Mouse (Mus musculus) neural tube, embryonic 12.5 days (tissue): ENCODE measurements around the gene Wasf3. TPM values are rescaled to one million over a fixed set of nuclear protein-coding genes. Genes with fewer than 3 reads are reported as not detected.
"Not testable (repeated sequence)": the region's sequence is repeated elsewhere in the genome, so short reads cannot be mapped to it uniquely, and the experiment has no call there.

Experiments used
- ATAC-seq: fragments of 200-750 bp; cut with Nextera tagmentation; 2 replicates; pipeline ENCODE4 v1.8.0; 2017; ENCODE audit warnings: low read depth, mild to moderate bottlenecking, moderate TSS enrichment, moderate library complexity; ENCODE audit not compliant: low FRiP score
- H3K27ac ChIP-seq: fragments of 300-500 bp; sonication (generic); 2 replicates; pipeline ENCODE4 v1.5.1; 2016
- H3K27me3 ChIP-seq: fragments of 300-500 bp; sonication (generic); replicated peaks from 2 replicates; pipeline ENCODE4 v1.6.1; 2016; ENCODE audit warnings: mild to moderate bottlenecking
- H3K36me3 ChIP-seq: fragments of 300-500 bp; sonication (generic); 2 replicates; pipeline ENCODE4 v1.6.1; 2016; ENCODE audit warnings: mild to moderate bottlenecking
- H3K4me1 ChIP-seq: fragments of 300-500 bp; sonication (generic); 2 replicates; pipeline ENCODE4 v1.6.1; 2016
- H3K4me2 ChIP-seq: fragments of 300-500 bp; sonication (generic); replicated peaks from 2 replicates; pipeline ENCODE4 v1.6.1; 2016; ENCODE audit warnings: mild to moderate bottlenecking
- H3K4me3 ChIP-seq: fragments of 300-500 bp; sonication (generic); 2 replicates; pipeline ENCODE4 v1.5.1; 2016
- H3K9ac ChIP-seq: fragments of 300-500 bp; sonication (generic); 2 replicates; pipeline ENCODE4 v1.6.1; 2016; ENCODE audit warnings: mild to moderate bottlenecking
- H3K9me3 ChIP-seq: fragments of 300-500 bp; sonication (generic); 2 replicates; pipeline ENCODE4 v1.6.1; 2016; ENCODE audit warnings: mild to moderate bottlenecking
- WGBS: fragments of 180-500 bp; shearing (Covaris S2); methylation state at CpG from one replicate; pipeline ENCODE4 v1.1.7; 2016; 5-methylcytosine and 5-hydroxymethylcytosine counted together
- polyA plus RNA-seq: library from polyadenylated mRNA; unstranded; fragments of >200 nt; fragmentation: Nextera tagmentation; extraction: Ambion mirVana; gene quantifications from 2 replicates; pipeline ENCODE4 v1.2.1, GENCODE M21; 2016

The Wasf3 gene
- polyA plus RNA-seq, 1 experiment from 2014 or later = 10.9 TPM

- Histone ChIP-seq H3K27ac (no peak overlapping the region), H3K4me2 (no peak overlapping the region), H3K27me3 (no peaks in the 10 kb centered on the region), H3K36me3 (no peaks in the 10 kb centered on the region), H3K4me1 (peaks cover 2% of the 10 kb centered on the region; the same call in 1 of the 2 replicates), H3K4me3 (no peak overlapping the region), H3K9ac (no peak overlapping the region), H3K9me3 (no peaks in the 10 kb centered on the region)
- WGBS = 92% methylated on average over 8 of the region's 8 CpGs
- ATAC-seq = no peak
These were observed 14.0 kb upstream of the Wasf3 start for GRCm38 (mm10) chr5:146370794-146371193.

DNA sequence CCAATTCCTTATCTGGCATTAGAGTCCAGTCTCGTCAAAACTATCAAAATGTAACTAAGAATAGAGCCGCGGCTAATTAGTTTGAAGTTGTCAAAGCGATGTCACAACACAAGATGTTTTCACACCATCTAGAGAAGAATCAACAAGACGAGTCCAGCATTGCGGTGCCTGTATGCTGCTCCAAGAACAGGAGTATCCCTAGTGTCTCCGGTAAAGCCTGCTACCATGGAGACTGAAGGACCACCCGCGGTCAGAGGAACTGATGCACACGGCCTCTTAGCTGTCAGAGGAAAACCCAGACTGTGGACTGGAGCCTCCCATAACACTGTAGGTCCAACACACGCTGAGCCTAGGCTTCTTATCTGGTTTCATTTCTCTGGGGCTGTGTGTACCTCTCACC, 11.5 kb upstream of the Wasf3 start:
- no peaks in the 10 kb centered on the region for H3K36me3 ChIP-seq
- H3K4me2 ChIP-seq = no peak overlapping the region
- H3K4me1 ChIP-seq = peaks cover 2% of the 10 kb centered on the region; the same call in 1 of the 2 replicates
- 0 out of 2 replicates have a peak, but pooled peaks cover 4% of the 10 kb centered on the region for H3K9me3 ChIP-seq
- H3K27me3 ChIP-seq = no peaks in the 10 kb centered on the region
- H3K27ac ChIP-seq = no peak overlapping the region
- no peak overlapping the region for H3K9ac ChIP-seq
- H3K4me3 ChIP-seq = no peak overlapping the region
- no peak for ATAC-seq
- WGBS = 84% methylated on average over 11 of the region's 11 CpGs

- Histone ChIP-seq H3K9ac (no peak overlapping the region), H3K27me3 (no peaks in the 10 kb centered on the region), H3K4me2 (no peak overlapping the region), H3K9me3 (0 out of 2 replicates have a peak, but pooled peaks cover 4% of the 10 kb centered on the region), H3K4me3 (no peak overlapping the region), H3K27ac (no peak overlapping the region), H3K4me1 (no peaks in the 10 kb centered on the region), H3K36me3 (no peaks in the 10 kb centered on the region)
- 86% methylated on average over 4 of the region's 4 CpGs for WGBS
- ATAC-seq = no peak
These were observed 8.2 kb upstream of the Wasf3 start for GRCm38 (mm10) chr5:146376601-146377000.

GRCm38 (mm10) chr5:146380041-146380440, 4.7 kb upstream of the Wasf3 start:
- Histone ChIP-seq H3K9me3 (0 out of 2 replicates have a peak, but pooled peaks cover 4% of the 10 kb centered on the region), H3K4me1 (no peaks in the 10 kb centered on the region), H3K9ac (no peak overlapping the region), H3K36me3 (no peaks in the 10 kb centered on the region), H3K4me2 (no peak overlapping the region), H3K27me3 (no peaks in the 10 kb centered on the region), H3K4me3 (no peak overlapping the region), H3K27ac (no peak overlapping the region)
- 82% methylated on average over 8 of the region's 8 CpGs for WGBS
- no peak for ATAC-seq

- H3K27me3 ChIP-seq = no peaks in the 10 kb centered on the region
- H3K9ac ChIP-seq = no peak overlapping the region
- no peak for ATAC-seq
- H3K27ac ChIP-seq = no peak overlapping the region
- no peak overlapping the region for H3K4me2 ChIP-seq
- peaks cover 6% of the 10 kb centered on the region for H3K4me1 ChIP-seq
- WGBS = 75% methylated on average over 3 of the region's 3 CpGs
- peaks cover 4% of the 10 kb centered on the region for H3K36me3 ChIP-seq
- H3K4me3 ChIP-seq = no peak overlapping the region
- no peaks in the 10 kb centered on the region for H3K9me3 ChIP-seq
These were observed 2.5 kb upstream of the Wasf3 start for GRCm38 (mm10) chr5:146382268-146382667.

DNA sequence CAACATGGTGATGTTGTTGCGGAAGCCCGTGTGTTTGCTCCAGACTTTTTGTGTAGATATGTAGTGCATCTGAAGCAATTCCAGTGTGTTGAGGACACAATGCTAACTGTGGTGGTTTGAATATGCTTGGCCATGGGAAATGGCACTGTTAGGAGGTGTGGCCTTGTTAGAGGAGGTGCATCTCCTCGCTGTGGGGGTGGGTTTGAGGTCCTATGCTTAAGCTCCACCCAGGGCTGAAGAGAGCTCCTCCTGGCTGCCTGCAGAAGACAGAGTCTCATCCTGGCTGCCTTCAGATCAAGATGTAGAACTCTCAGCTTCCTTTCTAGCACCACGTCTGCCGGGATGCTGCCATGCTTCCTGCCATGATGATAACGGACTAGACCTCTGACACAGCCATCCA, 1.4 kb upstream of the Wasf3 start:
- no peak overlapping the region for H3K27ac ChIP-seq
- no peaks in the 10 kb centered on the region for H3K27me3 ChIP-seq
- WGBS = 69% methylated on average over 6 of the region's 6 CpGs
- H3K9me3 ChIP-seq = no peaks in the 10 kb centered on the region
- no peak overlapping the region for H3K4me2 ChIP-seq
- H3K4me3 ChIP-seq = no peak overlapping the region
- no peak for ATAC-seq
- H3K4me1 ChIP-seq = peaks cover 6% of the 10 kb centered on the region
- peaks cover 6% of the 10 kb centered on the region for H3K36me3 ChIP-seq
- no peak overlapping the region for H3K9ac ChIP-seq

GRCm38 (mm10) chr5:146385989-146386388, 1.2 kb downstream of the Wasf3 start:
- whole genome bisulfite sequencing = 4% methylated on average over 13 of the region's 13 CpGs
- Histone ChIP-seq H3K27ac (no peak overlapping the region), H3K27me3 (no peaks in the 10 kb centered on the region)

GRCm38 (mm10) chr5:146386906-146387305, 2.1 kb downstream of the Wasf3 start:
- Histone ChIP-seq H3K27me3 (no peaks in the 10 kb centered on the region), H3K4me1 (peaks cover 6% of the 10 kb centered on the region), H3K4me2 (no peak overlapping the region), H3K27ac (no peak overlapping the region), H3K36me3 (peaks cover 6% of the 10 kb centered on the region), H3K9me3 (no peaks in the 10 kb centered on the region), H3K9ac (no peak overlapping the region), H3K4me3 (0 out of 2 replicates have a peak overlapping the region, but pooled peaks have one; percentile 3)
- no peak for ATAC-seq
- WGBS = 96% methylated on average over 4 of the region's 4 CpGs

More at GRCm38 (mm10) chr5:146385989-146386388, 1.2 kb downstream of the Wasf3 start:
- H3K9ac ChIP-seq = peak overlapping the region; percentile 46
- H3K4me2 ChIP-seq = peak overlapping the region; percentile 71
- H3K36me3 ChIP-seq = peaks cover 6% of the 10 kb centered on the region
- H3K4me3 ChIP-seq = peak overlapping the region; percentile 67
- peaks cover 6% of the 10 kb centered on the region for H3K4me1 ChIP-seq
- H3K9me3 ChIP-seq = no peaks in the 10 kb centered on the region
- no peak for ATAC-seq

- peaks cover 23% of the 10 kb centered on the region for H3K9me3 ChIP-seq
- H3K27ac ChIP-seq = no peak overlapping the region
- H3K36me3 ChIP-seq = no peaks in the 10 kb centered on the region
- no peak overlapping the region for H3K4me2 ChIP-seq
- no peak overlapping the region for H3K9ac ChIP-seq
- H3K27me3 ChIP-seq = no peaks in the 10 kb centered on the region
- ATAC-seq = no peak
- H3K4me1 ChIP-seq = no peaks in the 10 kb centered on the region
- WGBS = 90% methylated on average over 7 of the region's 7 CpGs
- no peak overlapping the region for H3K4me3 ChIP-seq
These were observed 9.8 kb downstream of the Wasf3 start for GRCm38 (mm10) chr5:146394563-146394962.

GRCm38 (mm10) chr5:146397253-146397652, 12.5 kb downstream of the Wasf3 start:
- no peak overlapping the region for H3K9ac ChIP-seq
- 85% methylated on average over 5 of the region's 5 CpGs for WGBS
- H3K9me3 ChIP-seq = peaks cover 23% of the 10 kb centered on the region
- no peak overlapping the region for H3K4me2 ChIP-seq
- no peaks in the 10 kb centered on the region for H3K27me3 ChIP-seq
- no peak for ATAC-seq
- H3K4me1 ChIP-seq = peaks cover 3% of the 10 kb centered on the region; the same call in 1 of the 2 replicates
- no peak overlapping the region for H3K4me3 ChIP-seq
- H3K36me3 ChIP-seq = no peaks in the 10 kb centered on the region
- no peak overlapping the region for H3K27ac ChIP-seq

DNA sequence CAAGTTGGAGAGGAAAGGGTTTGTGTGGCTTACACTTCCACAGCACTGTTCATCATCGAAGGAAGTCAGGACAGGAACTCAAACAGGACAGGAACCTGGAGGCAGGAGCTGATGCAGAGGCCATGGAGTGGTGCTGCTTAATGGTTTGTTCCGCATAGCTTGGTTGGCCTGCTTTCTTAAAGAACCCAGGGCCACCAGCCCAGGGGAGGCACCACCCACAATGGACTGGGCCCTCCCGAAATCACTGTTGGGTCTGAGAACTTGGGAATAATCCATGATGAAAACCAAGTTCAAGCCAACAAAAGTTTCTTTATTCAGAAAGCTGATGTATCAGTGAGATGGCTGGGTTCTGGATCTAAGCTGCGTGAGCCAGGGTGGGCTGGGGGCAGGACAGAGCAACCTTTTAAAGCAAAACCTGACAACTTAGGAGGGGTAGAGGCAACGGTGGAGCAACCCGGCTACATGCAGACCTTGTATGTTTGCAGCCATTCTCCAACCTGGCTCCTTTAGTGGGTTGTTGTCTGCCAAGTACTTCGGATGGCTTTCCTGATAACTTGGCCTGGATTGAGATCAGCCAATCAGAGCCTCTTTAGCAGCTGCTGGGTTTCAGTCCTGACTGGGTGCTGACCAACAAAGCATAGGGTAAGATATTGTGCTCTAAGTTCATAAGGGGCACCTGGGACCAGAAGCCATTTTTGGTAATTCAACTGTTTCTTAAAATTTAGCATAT, 13.8 kb downstream of the Wasf3 start:
- Histone ChIP-seq H3K9ac (no peak overlapping the region), H3K27ac (no peak overlapping the region), H3K4me1 (peaks cover 5% of the 10 kb centered on the region; the same call in 1 of the 2 replicates), H3K9me3 (peaks cover 20% of the 10 kb centered on the region), H3K27me3 (no peaks in the 10 kb centered on the region), H3K36me3 (no peaks in the 10 kb centered on the region), H3K4me2 (no peak overlapping the region), H3K4me3 (no peak overlapping the region)
- WGBS = 97% methylated on average over 7 of the region's 7 CpGs
- no peak for ATAC-seq

- 92% methylated on average over 6 of the region's 6 CpGs for WGBS
- ATAC-seq = not testable (repeated sequence)
These were observed 16.2 kb downstream of the Wasf3 start for GRCm38 (mm10) chr5:146401012-146401411.

DNA sequence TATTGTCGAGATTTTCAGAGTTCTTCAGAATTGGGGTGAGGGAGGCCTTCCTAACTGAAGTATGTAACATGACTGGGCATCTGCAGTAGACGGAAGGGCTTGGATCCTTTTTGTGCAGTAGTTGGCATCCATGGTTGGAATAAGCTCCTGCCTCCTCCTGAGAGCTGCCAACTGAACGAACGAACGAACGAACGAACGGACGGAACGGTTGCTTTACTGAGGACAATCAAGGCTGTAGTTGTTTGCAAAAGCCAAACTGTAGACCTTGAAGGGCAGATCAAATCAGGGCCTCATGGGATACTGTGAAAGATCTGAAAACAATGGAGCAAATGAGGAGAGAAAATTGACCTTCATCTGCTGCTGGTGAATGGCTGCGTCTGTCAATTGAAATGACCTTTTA, 17.5 kb downstream of the Wasf3 start:
- Histone ChIP-seq H3K27me3 (no peaks in the 10 kb centered on the region), H3K9ac (no peak overlapping the region), H3K36me3 (no peaks in the 10 kb centered on the region), H3K4me1 (peaks cover 5% of the 10 kb centered on the region; the same call in 1 of the 2 replicates), H3K9me3 (no peaks in the 10 kb centered on the region; the same call in 1 of the 2 replicates), H3K27ac (no peak overlapping the region), H3K4me2 (peak overlapping the region; percentile 16; the same call in 1 of the 2 replicates), H3K4me3 (no peak overlapping the region)
- no peak for ATAC-seq
- WGBS = 27% methylated on average over 11 of the region's 11 CpGs

More at GRCm38 (mm10) chr5:146401012-146401411, 16.2 kb downstream of the Wasf3 start:
- H3K9ac ChIP-seq, H3K4me1 ChIP-seq, H3K4me3 ChIP-seq, H3K27ac ChIP-seq, H3K4me2 ChIP-seq, H3K9me3 ChIP-seq, H3K36me3 ChIP-seq, H3K27me3 ChIP-seq: not testable (repeated sequence)
